Mouse (Mus musculus) hindbrain, embryonic 14.5 days (tissue): ENCODE measurements around the gene Fezf1. TPM values are rescaled to one million over a fixed set of nuclear protein-coding genes. Genes with fewer than 3 reads are reported as not detected.

Experiments
- ATAC-seq: fragments of 200-750 bp; cut with Nextera tagmentation; 2 replicates; pipeline ENCODE4 v1.8.0; 2017; ENCODE audit warnings: moderate number of reproducible peaks, mild to moderate bottlenecking, moderate TSS enrichment, moderate library complexity; ENCODE audit not compliant: low FRiP score
- DNase-seq: peaks from one replicate; pipeline ENCODE4 v3.0.0-alpha.2; 2015; ENCODE audit warnings: low spot score
- H3K27ac ChIP-seq: fragments of 300-500 bp; sonication (generic); 2 replicates; pipeline ENCODE4 v1.5.1; 2014; ENCODE audit warnings: mild to moderate bottlenecking, moderate library complexity
- H3K27me3 ChIP-seq: fragments of 300-500 bp; sonication (generic); 2 replicates; pipeline ENCODE4 v1.6.1; 2014; ENCODE audit warnings: mild to moderate bottlenecking, low read length, mixed read lengths; ENCODE audit not compliant: control insufficient read depth, insufficient read depth
- H3K36me3 ChIP-seq: fragments of 300-500 bp; sonication (generic); replicated peaks from 2 replicates; pipeline ENCODE4 v1.6.1; 2014; ENCODE audit not compliant: control insufficient read depth, insufficient read depth
- H3K4me1 ChIP-seq: fragments of 300-500 bp; sonication (generic); replicated peaks from 2 replicates; pipeline ENCODE4 v1.6.1; 2014; ENCODE audit warnings: antibody characterized with exemption, low read length, mixed read lengths; ENCODE audit not compliant: control insufficient read depth, insufficient read depth
- H3K4me2 ChIP-seq: fragments of 300-500 bp; sonication (generic); replicated peaks from 2 replicates; pipeline ENCODE4 v1.6.1; 2014; ENCODE audit warnings: mild to moderate bottlenecking, moderate library complexity
- H3K4me3 ChIP-seq: fragments of 300-500 bp; sonication (generic); replicated peaks from 2 replicates; pipeline ENCODE4 v1.5.1; 2014; ENCODE audit warnings: mild to moderate bottlenecking, low read length
- H3K9ac ChIP-seq: fragments of 300-500 bp; sonication (generic); 2 replicates; pipeline ENCODE4 v1.6.1; 2014
- H3K9me3 ChIP-seq: fragments of 300-500 bp; sonication (generic); 2 replicates; pipeline ENCODE4 v1.6.1; 2016; ENCODE audit warnings: low read length; ENCODE audit not compliant: control insufficient read depth
- WGBS: fragments of 180-500 bp; shearing (Covaris S2); extraction: QIAGEN DNeasy Blood & Tissue Kit; methylation state at CpG from one replicate; pipeline ENCODE4 v1.1.7; 2014; 5-methylcytosine and 5-hydroxymethylcytosine counted together
- polyA plus RNA-seq: library from polyadenylated mRNA; unstranded; fragments of >200 nt; fragmentation: Nextera tagmentation; extraction: Ambion mirVana; gene quantifications from 2 replicates; pipeline ENCODE4 v1.2.1, GENCODE M21; 2014

Fezf1 gene
- polyA plus RNA-seq, 1 experiment from 2014 or later = not detected

- Histone ChIP-seq H3K4me3 (no peak overlapping the region), H3K27ac (no peak overlapping the region), H3K9me3 (no peaks in the 10 kb centered on the region), H3K4me2 (no peak overlapping the region), H3K36me3 (no peaks in the 10 kb centered on the region), H3K27me3 (peaks cover 94% of the 10 kb centered on the region), H3K9ac (no peak overlapping the region), H3K4me1 (no peaks in the 10 kb centered on the region)
- WGBS = 2% methylated on average over 36 of the region's 36 CpGs
- DNase-seq (no peak), ATAC-seq (peak; percentile 40; the same call in 1 of the 2 replicates)
Observed at GRCm38 (mm10) chr6:23260016-23260737, 12.0 kb upstream of the Fezf1 start.

DNA sequence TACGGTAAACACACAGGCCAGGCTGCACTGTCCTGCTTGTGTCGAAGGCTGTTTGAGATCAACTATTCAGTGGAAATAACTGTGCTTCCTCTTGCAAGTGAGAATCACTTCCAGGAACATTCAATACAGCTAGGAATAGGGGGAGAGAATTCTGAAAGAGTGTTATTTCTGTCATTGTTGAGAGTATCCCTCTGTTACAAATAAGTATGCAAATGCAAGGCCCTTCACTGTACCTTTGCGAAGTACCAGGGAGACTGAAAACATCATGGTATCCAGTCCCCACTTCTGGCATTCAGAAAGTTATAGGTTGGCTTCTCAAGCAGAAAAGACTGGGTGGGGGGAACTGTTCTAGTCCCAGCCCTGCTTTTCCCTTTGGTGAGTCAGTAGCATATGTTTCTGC lies 9.8 kb upstream of the Fezf1 start:
- Histone ChIP-seq H3K36me3 (no peaks in the 10 kb centered on the region), H3K4me1 (no peaks in the 10 kb centered on the region), H3K4me2 (no peak overlapping the region), H3K27me3 (peaks cover 97% of the 10 kb centered on the region), H3K27ac (no peak overlapping the region), H3K9ac (no peak overlapping the region), H3K4me3 (no peak overlapping the region), H3K9me3 (no peaks in the 10 kb centered on the region)
- no peak for DNase-seq
- no peak for ATAC-seq
- WGBS = 17% methylated on average over 3 of the region's 3 CpGs

GRCm38 (mm10) chr6:23255161-23255560 lies 7.0 kb upstream of the Fezf1 start:
- DNase-seq (no peak), ATAC-seq (no peak)
- Histone ChIP-seq H3K27ac (no peak overlapping the region), H3K9me3 (no peaks in the 10 kb centered on the region), H3K36me3 (no peaks in the 10 kb centered on the region), H3K4me3 (no peak overlapping the region), H3K4me2 (no peak overlapping the region), H3K27me3 (peaks cover 97% of the 10 kb centered on the region), H3K9ac (no peak overlapping the region), H3K4me1 (no peaks in the 10 kb centered on the region)
- WGBS = 2% methylated on average over 8 of the region's 8 CpGs

GRCm38 (mm10) chr6:23254644-23255043 lies 6.5 kb upstream of the Fezf1 start:
- Histone ChIP-seq H3K9ac (no peak overlapping the region), H3K4me2 (no peak overlapping the region), H3K27me3 (peaks cover 97% of the 10 kb centered on the region), H3K4me1 (no peaks in the 10 kb centered on the region), H3K9me3 (no peaks in the 10 kb centered on the region), H3K4me3 (no peak overlapping the region), H3K36me3 (no peaks in the 10 kb centered on the region), H3K27ac (no peak overlapping the region)
- DNase-seq (no peak), ATAC-seq (no peak)
- WGBS = 3% methylated on average over 11 of the region's 11 CpGs

GRCm38 (mm10) chr6:23253353-23254311 lies 5.5 kb upstream of the Fezf1 start:
- peaks cover 96% of the 10 kb centered on the region for H3K27me3 ChIP-seq
- no peak for DNase-seq
- H3K9me3 ChIP-seq = no peaks in the 10 kb centered on the region
- H3K36me3 ChIP-seq = no peaks in the 10 kb centered on the region
- no peak for ATAC-seq
- no peak overlapping the region for H3K4me2 ChIP-seq
- WGBS = under 1% methylated on average over 43 of the region's 43 CpGs
- H3K4me1 ChIP-seq = no peaks in the 10 kb centered on the region; the same call in 1 of the 2 replicates
- H3K4me3 ChIP-seq = no peak overlapping the region
- no peak overlapping the region for H3K9ac ChIP-seq
- no peak overlapping the region for H3K27ac ChIP-seq

DNA sequence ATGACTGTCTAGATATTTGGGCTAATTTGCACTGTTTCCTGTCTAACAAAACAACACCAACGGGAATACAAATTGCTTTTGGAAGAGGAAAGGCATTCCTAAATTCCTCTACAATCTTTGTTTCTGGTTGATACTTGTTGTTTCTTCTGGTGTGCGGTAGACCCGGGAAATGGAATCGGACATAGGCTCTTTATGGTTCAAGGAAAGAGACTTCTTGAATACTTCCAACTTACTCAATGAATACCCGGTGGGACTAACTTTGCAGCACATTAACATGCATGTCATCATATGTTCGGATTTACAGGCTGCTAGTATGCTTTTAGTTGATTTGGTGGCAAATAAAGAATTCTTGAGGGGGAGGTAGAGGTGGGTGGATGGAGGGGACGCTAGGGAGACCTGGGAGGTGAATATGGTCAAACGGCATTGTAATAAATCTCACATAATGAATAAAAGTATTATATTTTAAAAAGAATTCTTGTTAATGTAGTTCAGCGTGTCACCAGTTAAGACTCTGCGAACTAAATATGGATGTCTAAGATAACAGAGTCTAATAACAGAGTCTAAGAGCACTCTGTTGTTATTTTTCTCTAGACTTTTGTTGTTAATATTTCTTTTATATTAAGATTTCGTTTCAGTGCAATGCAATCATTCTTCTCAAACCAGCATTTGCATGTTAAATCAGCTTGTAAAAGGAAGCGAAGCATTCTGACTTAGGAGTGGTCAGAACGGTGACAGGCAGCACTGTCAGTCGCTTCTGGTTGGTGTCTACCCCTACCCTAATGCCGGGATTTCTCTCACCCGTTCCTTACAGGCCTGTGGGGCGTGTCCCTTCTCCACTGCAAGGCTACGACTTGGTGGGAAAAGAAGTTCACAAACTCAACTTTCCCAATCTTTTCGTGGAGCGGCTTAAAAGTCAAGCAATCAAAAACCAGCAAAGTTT lies 4.3 kb upstream of the Fezf1 start:
- Histone ChIP-seq H3K4me1 (no peaks in the 10 kb centered on the region; the same call in 1 of the 2 replicates), H3K4me3 (no peak overlapping the region), H3K27me3 (peaks cover 96% of the 10 kb centered on the region), H3K36me3 (no peaks in the 10 kb centered on the region), H3K27ac (no peak overlapping the region), H3K9me3 (0 out of 2 replicates have a peak, but pooled peaks cover 4% of the 10 kb centered on the region), H3K4me2 (no peak overlapping the region), H3K9ac (no peak overlapping the region)
- 2% methylated on average over 20 of the region's 20 CpGs for WGBS
- ATAC-seq = no peak
- DNase-seq = peak; percentile 52

DNA sequence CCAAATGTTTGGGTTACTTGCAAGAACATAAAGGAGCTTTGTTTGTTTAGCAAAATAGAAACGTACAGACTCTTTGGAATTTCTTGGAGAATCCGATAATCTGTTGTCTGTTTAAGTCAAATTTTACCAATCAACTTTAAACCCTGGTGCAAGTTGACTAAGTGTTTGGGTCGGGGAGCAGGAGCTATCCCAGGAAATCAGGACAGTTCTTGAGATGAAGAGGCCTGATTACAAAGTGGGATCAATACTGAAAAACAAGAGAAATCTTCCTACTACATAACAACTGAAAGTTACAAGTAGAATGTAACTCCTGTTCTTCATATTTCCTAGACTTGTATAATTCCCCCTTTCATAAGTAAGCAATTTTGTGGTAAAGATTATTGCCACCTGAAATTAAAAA lies 3.3 kb upstream of the Fezf1 start:
- WGBS = 3% methylated on average over 3 of the region's 3 CpGs
- DNase-seq = no peak

GRCm38 (mm10) chr6:23250288-23250955 lies 2.3 kb upstream of the Fezf1 start:
- ATAC-seq (no peak), DNase-seq (no peak)
- H3K4me3 ChIP-seq = no peak overlapping the region
- 0 out of 2 replicates have a peak, but pooled peaks cover 4% of the 10 kb centered on the region for H3K9me3 ChIP-seq
- H3K27me3 ChIP-seq = peaks cover 93% of the 10 kb centered on the region
- under 1% methylated on average over 22 of the region's 22 CpGs for WGBS
- H3K4me1 ChIP-seq = no peaks in the 10 kb centered on the region; the same call in 1 of the 2 replicates
- H3K36me3 ChIP-seq = no peaks in the 10 kb centered on the region
- H3K4me2 ChIP-seq = no peak overlapping the region
- H3K9ac ChIP-seq = no peak overlapping the region
- no peak overlapping the region for H3K27ac ChIP-seq

More for the DNA sequence above, 3.3 kb upstream of the Fezf1 start:
- Histone ChIP-seq H3K4me1 (no peaks in the 10 kb centered on the region; the same call in 1 of the 2 replicates), H3K27ac (no peak overlapping the region), H3K4me3 (no peak overlapping the region), H3K9ac (no peak overlapping the region), H3K4me2 (no peak overlapping the region), H3K36me3 (no peaks in the 10 kb centered on the region), H3K9me3 (0 out of 2 replicates have a peak, but pooled peaks cover 4% of the 10 kb centered on the region), H3K27me3 (peaks cover 93% of the 10 kb centered on the region)
- no peak for ATAC-seq
